Mouse (Mus musculus) bone marrow macrophage, adult 2 months (primary cell): ENCODE results near the gene Gm21964. TPM values are rescaled to one million over a fixed set of nuclear protein-coding genes. Genes with fewer than 3 reads are reported as not detected.

Source experiments
- H3K27ac ChIP-seq: 2 replicates; pipeline ENCODE4 v1.5.1; 2012; ENCODE audit warnings: low read depth, low read length; ENCODE audit not compliant: insufficient read depth
- H3K4me1 ChIP-seq: 2 replicates; pipeline ENCODE4 v1.6.1; 2012; ENCODE audit warnings: low read length; ENCODE audit not compliant: control insufficient read depth, insufficient read depth
- H3K4me3 ChIP-seq: 2 replicates; pipeline ENCODE4 v1.5.1; 2012; ENCODE audit warnings: mild to moderate bottlenecking, low read length, moderate library complexity; ENCODE audit not compliant: insufficient read depth
- CTCF ChIP-seq: IDR thresholded peaks from 2 replicates; pipeline ENCODE4 v1.5.1; 2012; ENCODE audit warnings: low read depth, mild to moderate bottlenecking, low read length, moderate library complexity
- POLR2A ChIP-seq: IDR thresholded peaks from 2 replicates; pipeline ENCODE4 v1.6.1; 2012; ENCODE audit warnings: mild to moderate bottlenecking, low read depth, low read length, borderline replicate concordance
- polyA plus RNA-seq: library from polyadenylated mRNA; stranded (reverse); fragments of >200 nt; gene quantifications from 2 replicates; pipeline ENCODE4 v1.2.4, GENCODE M21; 2012; ENCODE audit not compliant: missing spikeins, insufficient read depth, insufficient read length

Gm21964 gene
- not detected in 2 replicates for polyA plus RNA-seq

DNA sequence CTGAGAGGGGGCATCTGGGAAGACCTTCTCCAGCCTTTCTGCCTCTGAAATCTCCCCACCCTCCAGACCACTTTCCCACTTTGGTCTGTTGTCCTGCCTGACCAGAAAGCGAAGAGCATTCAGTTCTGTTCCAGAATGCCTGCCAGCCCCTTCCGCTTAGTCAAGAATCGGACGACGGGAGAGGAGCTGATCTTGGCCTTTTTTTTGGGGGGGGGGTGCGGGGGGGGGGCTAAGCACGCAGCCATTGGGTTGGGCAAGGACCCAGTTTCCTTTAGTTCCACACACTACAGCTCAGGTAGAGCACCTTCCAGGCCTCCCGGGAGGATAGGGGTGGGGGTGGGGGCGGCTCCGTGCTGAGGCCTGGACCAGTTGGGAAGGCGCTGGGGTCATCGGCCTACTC lies at the start of gene Gm21964:
TSS of gene Gm21964 (plus strand) at position 301 of the 400 bp plus-strand sequence.
- TF ChIP-seq CTCF (no peak), POLR2A (no peak)
- Histone ChIP-seq H3K27ac (no peak within 1 kb of the TSS), H3K4me1 (no peaks in the 10 kb centered on the region), H3K4me3 (no peak within 1 kb of the TSS)

DNA sequence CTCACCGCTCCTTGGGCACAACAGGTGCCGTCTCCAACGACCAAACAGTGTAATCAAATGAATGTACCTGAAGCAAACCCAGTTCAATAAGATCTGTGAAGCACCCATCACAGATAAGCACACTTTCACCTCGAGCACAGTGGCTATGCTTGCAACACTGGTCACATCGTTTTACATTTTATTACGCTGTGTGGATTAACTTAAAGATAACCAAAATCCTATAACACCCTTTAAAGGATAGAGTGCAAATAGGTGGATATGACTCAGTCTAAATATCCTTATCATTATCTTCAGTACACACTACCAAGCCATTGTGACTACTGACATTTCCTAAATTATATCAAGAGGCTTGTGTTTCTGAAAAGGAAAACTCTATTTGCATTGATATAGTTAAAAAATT lies 49.8 kb upstream of the Gm21964 start:
- Histone ChIP-seq H3K27ac (no peak overlapping the region), H3K4me1 (no peaks in the 10 kb centered on the region), H3K4me3 (no peak overlapping the region)
- no peak for TF ChIP-seq POLR2A
- no peak for TF ChIP-seq CTCF

DNA sequence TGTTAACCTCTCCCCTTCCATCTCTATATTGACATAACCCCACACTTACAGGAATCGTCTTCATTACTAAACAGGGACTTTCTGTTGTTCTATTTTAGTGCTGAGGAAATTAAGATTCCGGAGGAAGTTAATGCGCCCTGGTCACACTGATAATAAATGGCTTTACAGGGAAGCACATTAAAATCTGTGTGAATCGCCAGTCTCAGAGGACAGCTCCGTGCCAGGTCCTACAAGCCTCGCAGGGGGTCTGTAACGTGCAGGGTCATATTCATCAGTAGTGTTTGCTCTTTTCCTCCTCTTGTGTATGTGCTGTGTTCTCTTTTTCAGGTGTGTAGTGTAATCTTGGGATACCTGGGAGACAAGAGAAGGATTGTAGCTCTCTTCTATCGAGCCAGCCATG lies 42.8 kb upstream of the Gm21964 start:
- Histone ChIP-seq H3K4me3 (no peak overlapping the region), H3K4me1 (no peaks in the 10 kb centered on the region), H3K27ac (no peak overlapping the region)
- no peak for TF ChIP-seq CTCF
- TF ChIP-seq POLR2A = no peak

DNA sequence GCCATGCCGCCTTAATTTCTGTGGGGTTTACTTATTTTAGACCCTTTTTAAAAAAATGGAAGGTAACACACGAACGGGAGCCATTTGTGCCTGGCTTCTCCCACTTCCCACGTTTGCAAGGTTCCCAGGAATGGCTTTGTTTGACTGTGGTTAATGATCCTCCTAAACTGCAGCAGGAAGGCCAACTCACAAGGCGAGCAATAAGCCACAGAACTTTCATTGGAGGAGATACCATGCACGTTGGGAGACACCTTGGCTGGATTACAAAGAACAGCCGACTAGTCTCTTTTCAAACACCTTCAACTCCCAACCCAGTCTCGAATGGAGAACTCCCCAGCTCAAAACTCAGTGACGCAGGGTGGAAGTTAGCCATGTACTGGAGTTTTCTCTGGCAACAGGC lies 36.8 kb upstream of the Gm21964 start:
- H3K27ac ChIP-seq = no peak overlapping the region
- no peak for TF ChIP-seq CTCF
- no peak for TF ChIP-seq POLR2A
- H3K4me1 ChIP-seq = no peaks in the 10 kb centered on the region
- H3K4me3 ChIP-seq = no peak overlapping the region

DNA sequence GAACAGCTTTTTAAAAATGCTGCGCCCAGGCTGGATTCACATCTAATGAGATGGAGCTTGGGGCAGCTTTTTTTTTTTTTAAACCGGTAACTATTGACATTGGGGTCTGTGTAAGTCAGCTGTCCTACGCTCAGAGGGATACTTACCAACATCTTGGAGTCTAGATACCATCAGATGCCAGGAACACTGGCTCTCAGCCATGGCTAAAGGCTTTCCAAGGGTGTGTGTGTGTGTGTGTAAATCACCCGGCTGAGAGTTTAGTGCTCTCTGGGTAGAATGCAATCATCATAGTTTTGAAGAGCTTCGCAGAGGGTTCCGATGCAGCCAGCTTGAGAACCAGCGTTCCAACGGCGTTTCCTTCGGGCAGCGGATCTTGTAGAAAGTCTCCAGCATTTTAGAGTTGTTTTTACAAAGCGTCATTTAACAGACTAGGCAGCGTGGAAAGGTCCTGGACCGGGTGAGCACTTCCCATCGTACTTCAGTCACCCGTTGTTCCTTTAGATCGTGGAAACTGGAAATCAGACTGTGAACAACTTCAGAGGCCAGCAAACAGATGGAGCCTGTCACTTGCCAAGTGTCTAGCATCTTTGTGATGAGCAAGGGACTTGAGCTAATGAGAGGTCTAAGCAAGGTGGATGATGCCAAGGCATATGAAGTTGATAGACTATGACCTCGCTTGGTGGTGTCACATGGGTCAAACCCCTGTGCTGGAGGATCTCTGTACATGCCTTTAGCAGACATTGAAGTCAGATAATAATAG lies 36.2 kb upstream of the Gm21964 start:
- no peak for TF ChIP-seq CTCF
- no peak for TF ChIP-seq POLR2A
- Histone ChIP-seq H3K4me3 (no peak overlapping the region), H3K4me1 (no peaks in the 10 kb centered on the region), H3K27ac (no peak overlapping the region)

DNA sequence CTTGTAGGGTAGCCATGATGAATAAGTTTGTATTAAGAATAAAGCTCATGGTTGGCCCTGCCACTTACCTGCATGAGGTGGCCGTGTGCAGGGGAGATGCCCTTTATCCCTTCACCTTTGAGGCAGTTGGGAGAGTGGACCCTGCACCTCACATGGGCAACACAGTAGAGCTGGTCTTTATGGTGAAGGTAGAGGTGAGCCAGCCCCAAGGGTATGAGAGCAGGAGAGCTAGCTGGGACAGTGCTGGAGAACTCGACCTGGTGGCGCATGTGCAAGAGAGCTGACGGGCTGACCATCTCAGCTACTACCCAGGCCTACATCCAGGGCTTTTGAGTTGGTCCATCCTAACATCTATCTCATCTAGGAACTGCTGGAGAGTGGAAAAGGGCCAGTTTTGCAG lies 35.3 kb upstream of the Gm21964 start:
- Histone ChIP-seq H3K4me3 (no peak overlapping the region), H3K27ac (no peak overlapping the region), H3K4me1 (no peaks in the 10 kb centered on the region)
- no peak for TF ChIP-seq CTCF

DNA sequence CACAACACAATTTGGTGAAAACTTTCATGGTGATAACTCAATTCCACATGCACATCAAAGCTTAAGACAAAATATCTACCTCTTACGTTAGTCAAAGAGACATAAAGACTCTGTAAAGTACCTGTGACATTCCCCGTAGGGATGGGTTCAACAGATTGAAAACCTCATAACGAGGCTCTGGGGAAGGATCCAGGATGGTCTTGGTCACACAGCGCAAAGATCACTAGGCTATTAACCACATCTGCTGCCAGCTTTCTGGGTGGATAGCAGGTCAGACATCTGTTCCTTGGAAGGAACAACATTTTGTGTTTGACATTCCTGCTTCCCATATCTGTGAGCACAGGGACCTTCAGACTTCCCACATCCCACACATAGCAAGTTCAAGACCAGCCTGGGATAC lies 31.3 kb upstream of the Gm21964 start:
- Histone ChIP-seq H3K4me1 (no peaks in the 10 kb centered on the region), H3K4me3 (no peak overlapping the region), H3K27ac (no peak overlapping the region)
- TF ChIP-seq POLR2A = no peak
- no peak for TF ChIP-seq CTCF

DNA sequence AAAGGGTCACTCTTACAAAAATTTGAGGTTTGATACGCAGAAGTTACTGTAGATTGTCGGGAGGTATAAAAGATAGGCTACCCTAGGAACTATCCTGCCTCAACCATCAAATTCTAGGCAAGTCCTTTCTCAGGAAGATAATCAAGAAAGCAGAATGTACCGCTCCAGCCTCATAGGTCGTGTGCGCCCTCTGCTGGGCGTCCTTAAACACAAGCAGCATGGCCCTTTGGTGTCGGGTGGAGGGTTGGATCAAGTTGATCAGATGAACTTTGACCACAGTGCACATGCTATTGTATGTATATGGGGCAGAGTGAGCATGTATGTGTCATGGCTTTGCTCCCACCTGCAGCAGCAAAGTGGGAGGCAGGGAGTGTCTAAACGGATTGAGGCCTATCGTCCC lies 29.4 kb upstream of the Gm21964 start:
- no peaks in the 10 kb centered on the region for H3K4me1 ChIP-seq
- no peak overlapping the region for H3K4me3 ChIP-seq
- TF ChIP-seq CTCF (peak; percentile 76), POLR2A (no peak)
- no peak overlapping the region for H3K27ac ChIP-seq

DNA sequence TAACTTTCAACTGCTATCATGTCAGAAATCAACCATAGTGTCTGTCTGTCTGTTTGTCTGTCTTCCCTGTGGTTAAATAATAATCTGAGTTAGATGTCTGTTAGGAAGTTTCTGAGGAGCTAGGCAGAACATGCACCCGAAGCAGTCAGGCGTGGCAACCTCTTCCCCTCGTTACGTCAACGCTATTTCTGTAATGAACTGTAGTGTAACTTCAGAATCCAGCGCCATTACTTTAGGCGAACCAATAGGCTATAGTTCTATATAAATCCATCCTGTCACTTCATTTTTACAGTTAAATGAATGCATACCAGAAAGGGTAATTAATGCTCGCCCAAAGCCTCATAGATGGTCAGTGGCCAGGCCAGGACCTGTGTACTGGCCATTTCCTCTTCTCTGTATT lies 26.5 kb upstream of the Gm21964 start:
- Histone ChIP-seq H3K4me1 (no peaks in the 10 kb centered on the region), H3K27ac (no peak overlapping the region), H3K4me3 (no peak overlapping the region)
- TF ChIP-seq POLR2A (no peak), CTCF (no peak)

DNA sequence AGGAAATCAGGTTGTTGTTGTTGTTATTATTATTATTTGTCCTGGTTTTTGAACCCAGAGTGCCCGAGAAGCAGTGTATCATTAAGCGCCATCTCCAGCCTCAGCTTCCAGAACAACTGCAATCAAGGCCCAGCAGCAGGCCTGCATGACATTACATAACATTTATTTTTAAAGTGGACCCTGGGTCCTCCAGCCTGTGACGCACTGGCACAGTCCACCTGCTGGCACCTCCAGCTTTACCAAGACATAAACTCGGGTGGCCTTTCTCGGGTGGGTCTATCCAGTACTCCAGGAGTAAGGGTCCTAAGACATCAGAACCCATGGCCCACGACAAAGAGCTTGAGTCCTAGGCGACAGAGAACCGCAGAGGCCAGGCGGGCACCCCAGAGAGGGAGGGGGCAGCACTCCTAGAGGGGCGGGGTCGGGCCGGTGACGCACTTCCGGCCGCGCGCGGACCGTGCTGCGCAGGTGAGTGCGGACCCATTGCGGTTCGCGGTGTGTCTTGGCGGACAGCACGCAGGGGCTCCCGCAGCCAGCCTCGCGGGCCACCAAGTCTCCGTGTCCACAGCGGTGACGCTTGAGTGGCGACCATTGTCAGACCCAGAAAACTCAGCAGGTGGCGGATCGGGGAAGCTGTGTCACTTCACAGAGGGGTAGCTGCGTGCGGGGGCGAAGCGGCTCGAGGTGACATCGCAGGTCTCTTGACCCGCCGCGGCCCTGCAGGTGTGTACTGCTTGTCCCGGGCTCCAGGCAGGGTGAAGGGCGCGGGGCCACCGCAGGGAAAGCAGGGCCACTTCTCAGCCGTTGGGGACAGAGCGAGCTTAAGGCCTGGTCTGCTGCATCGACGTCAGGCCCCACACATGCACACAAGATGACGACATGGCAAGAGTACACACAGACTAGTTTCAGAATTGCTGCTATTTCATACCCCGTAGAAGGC lies 21.5 kb upstream of the Gm21964 start, which contains the start of gene Zfp612:
TSS of gene Zfp612 (plus strand) at position 465 of the 940 bp plus-strand sequence.
- Histone ChIP-seq H3K4me3 (peak within 1 kb of the TSS; percentile 39), H3K27ac (no peak within 1 kb of the TSS)
- TF ChIP-seq CTCF = no peak
- TF ChIP-seq POLR2A = no peak

More for the DNA sequence above, 21.5 kb upstream of the Gm21964 start, which contains the start of gene Zfp612:
- no peaks in the 10 kb centered on the region for H3K4me1 ChIP-seq
